Mouse (Mus musculus): ENCODE results near the gene Pbld2. TPM values are rescaled to one million over a fixed set of nuclear protein-coding genes. Genes with fewer than 3 reads are reported as not detected.

Gene Pbld2
- polyA plus RNA-seq, 1 experiment from 2014 or later, result 0.88 TPM

DNA sequence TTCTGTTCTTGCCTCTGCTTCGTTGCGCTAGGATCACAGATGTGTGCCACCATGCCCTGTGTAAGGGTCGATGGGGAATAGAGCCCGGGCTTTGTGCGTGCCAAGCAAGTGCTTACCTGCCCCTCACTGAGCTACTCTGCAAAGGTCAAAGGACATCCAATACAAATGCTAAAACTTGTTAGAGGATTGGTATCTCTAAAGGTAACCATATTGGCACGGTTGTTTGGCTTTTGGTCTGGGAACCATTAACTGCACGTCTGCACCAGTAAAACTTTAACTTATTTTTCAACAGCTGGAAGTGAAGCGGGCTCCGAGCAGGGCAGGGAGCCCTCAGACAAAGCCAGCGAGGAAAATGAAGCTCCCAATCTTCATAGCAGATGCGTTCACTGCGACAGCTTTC lies 37.2 kb downstream of the Pbld2 start:
- no peak overlapping the region for H3K27ac ChIP-seq (ENCODE audit: low read depth, low read length)
- no peak overlapping the region for H3K9ac ChIP-seq (ENCODE audit: low read length)
- no peak overlapping the region for H3K4me3 ChIP-seq (ENCODE audit: low read depth, low read length)
- H3K9me3 ChIP-seq (ENCODE audit: control insufficient read depth, low read length), result no peaks in the 10 kb centered on the region
- H3K4me1 ChIP-seq (replicated peaks; ENCODE audit: control insufficient read depth, insufficient read depth, low read length), result no peaks in the 10 kb centered on the region
- no peaks in the 10 kb centered on the region for H3K36me3 ChIP-seq (ENCODE audit: control insufficient read depth, insufficient read depth, low read length)
- ATAC-seq (replicated peaks; ENCODE audit: low FRiP score), result no peak
- H3K4me2 ChIP-seq (ENCODE audit: low read depth, low read length, severe bottlenecking), result no peak overlapping the region
- no peak for DNase-seq (ENCODE audit: low spot score)
- 78% methylated on average over 12 of the region's 12 CpGs for WGBS
- H3K27me3 ChIP-seq (ENCODE audit: control insufficient read depth, insufficient read depth, low read length), result no peaks in the 10 kb centered on the region

GRCm38 (mm10) chr10:63062696-63063095 lies 38.6 kb downstream of the Pbld2 start:
- Histone ChIP-seq H3K4me1 (replicated peaks; ENCODE audit: control insufficient read depth, insufficient read depth, low read length) (no peaks in the 10 kb centered on the region), H3K4me2 (ENCODE audit: low read depth, low read length, severe bottlenecking) (no peak overlapping the region), H3K27ac (ENCODE audit: low read depth, low read length) (no peak overlapping the region), H3K9ac (ENCODE audit: low read length) (no peak overlapping the region), H3K9me3 (ENCODE audit: control insufficient read depth, low read length) (no peaks in the 10 kb centered on the region), H3K4me3 (ENCODE audit: low read depth, low read length) (no peak overlapping the region), H3K27me3 (ENCODE audit: control insufficient read depth, insufficient read depth, low read length) (no peaks in the 10 kb centered on the region), H3K36me3 (ENCODE audit: control insufficient read depth, insufficient read depth, low read length) (no peaks in the 10 kb centered on the region)
- 95% methylated on average over 5 of the region's 5 CpGs for WGBS
- DNase-seq (ENCODE audit: low spot score) (no peak), ATAC-seq (replicated peaks; ENCODE audit: low FRiP score) (no peak)

DNA sequence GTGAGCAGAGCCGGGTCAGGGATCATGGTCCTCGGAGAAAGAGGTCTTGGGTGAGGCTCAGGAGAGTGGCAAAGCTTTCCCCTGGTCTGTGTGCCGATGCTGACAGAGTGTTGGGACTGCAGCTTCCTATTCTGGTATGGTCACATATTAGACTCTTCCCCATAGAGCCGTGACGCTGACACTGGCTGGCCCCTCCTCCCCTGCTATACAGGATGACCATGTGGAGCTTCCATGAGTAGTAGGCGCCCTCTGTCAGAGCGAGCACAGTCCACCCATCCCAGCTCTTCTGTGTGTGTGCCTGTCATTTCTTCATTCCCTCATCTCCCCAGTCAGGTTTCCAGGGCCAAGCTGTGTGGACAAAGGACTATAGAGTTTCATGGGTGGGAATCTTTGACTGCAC lies 39.2 kb downstream of the Pbld2 start:
- H3K9me3 ChIP-seq (ENCODE audit: control insufficient read depth, low read length), result no peaks in the 10 kb centered on the region
- H3K9ac ChIP-seq (ENCODE audit: low read length), result no peak overlapping the region
- H3K4me1 ChIP-seq (replicated peaks; ENCODE audit: control insufficient read depth, insufficient read depth, low read length), result no peaks in the 10 kb centered on the region
- no peak overlapping the region for H3K27ac ChIP-seq (ENCODE audit: low read depth, low read length)
- ATAC-seq (replicated peaks; ENCODE audit: low FRiP score), result no peak
- H3K27me3 ChIP-seq (ENCODE audit: control insufficient read depth, insufficient read depth, low read length), result no peaks in the 10 kb centered on the region
- no peak overlapping the region for H3K4me3 ChIP-seq (ENCODE audit: low read depth, low read length)
- H3K36me3 ChIP-seq (ENCODE audit: control insufficient read depth, insufficient read depth, low read length), result no peaks in the 10 kb centered on the region
- WGBS, result 82% methylated on average over 7 of the region's 7 CpGs
- H3K4me2 ChIP-seq (ENCODE audit: low read depth, low read length, severe bottlenecking), result no peak overlapping the region
- DNase-seq (ENCODE audit: low spot score), result no peak

DNA sequence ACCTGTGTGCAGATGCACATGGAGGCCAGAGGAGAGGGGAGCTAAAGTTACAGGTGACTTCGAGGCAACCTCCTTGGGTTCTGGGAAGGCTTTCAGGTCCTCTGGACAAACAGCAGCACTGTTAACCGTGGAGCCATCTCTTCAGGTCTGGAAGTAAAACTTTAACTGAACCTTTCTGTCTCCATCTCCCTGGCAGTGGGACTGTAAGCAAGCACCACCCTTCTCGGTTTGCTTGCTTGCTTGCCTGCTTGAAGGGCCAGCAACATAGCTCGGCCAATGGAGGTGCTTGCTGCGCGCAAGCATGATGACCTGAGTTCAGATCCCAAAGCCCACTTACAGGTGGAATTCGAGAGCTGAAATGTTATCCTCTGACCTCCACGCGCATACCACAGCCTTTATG lies 40.4 kb downstream of the Pbld2 start:
- Histone ChIP-seq H3K27me3 (ENCODE audit: control insufficient read depth, insufficient read depth, low read length) (no peaks in the 10 kb centered on the region), H3K4me2 (ENCODE audit: low read depth, low read length, severe bottlenecking) (no peak overlapping the region), H3K4me1 (replicated peaks; ENCODE audit: control insufficient read depth, insufficient read depth, low read length) (no peaks in the 10 kb centered on the region), H3K4me3 (ENCODE audit: low read depth, low read length) (no peak overlapping the region), H3K36me3 (ENCODE audit: control insufficient read depth, insufficient read depth, low read length) (no peaks in the 10 kb centered on the region), H3K9me3 (ENCODE audit: control insufficient read depth, low read length) (no peaks in the 10 kb centered on the region), H3K27ac (ENCODE audit: low read depth, low read length) (no peak overlapping the region), H3K9ac (ENCODE audit: low read length) (no peak overlapping the region)
- ATAC-seq (replicated peaks; ENCODE audit: low FRiP score) (no peak), DNase-seq (ENCODE audit: low spot score) (no peak)
- 89% methylated on average over 9 of the region's 9 CpGs for WGBS

- no peak for ATAC-seq (replicated peaks; ENCODE audit: low FRiP score)
- H3K4me3 ChIP-seq (ENCODE audit: low read depth, low read length), result no peak overlapping the region
- DNase-seq (ENCODE audit: low spot score), result no peak
- no peaks in the 10 kb centered on the region for H3K36me3 ChIP-seq (ENCODE audit: control insufficient read depth, insufficient read depth, low read length)
- no peaks in the 10 kb centered on the region for H3K9me3 ChIP-seq (ENCODE audit: control insufficient read depth, low read length)
- 56% methylated on average over 8 of the region's 8 CpGs for WGBS
- H3K4me2 ChIP-seq (ENCODE audit: low read depth, low read length, severe bottlenecking), result no peak overlapping the region
- no peaks in the 10 kb centered on the region for H3K27me3 ChIP-seq (ENCODE audit: control insufficient read depth, insufficient read depth, low read length)
- no peaks in the 10 kb centered on the region for H3K4me1 ChIP-seq (replicated peaks; ENCODE audit: control insufficient read depth, insufficient read depth, low read length)
- H3K9ac ChIP-seq (ENCODE audit: low read length), result no peak overlapping the region
- H3K27ac ChIP-seq (ENCODE audit: low read depth, low read length), result no peak overlapping the region
These were observed 41.4 kb downstream of the Pbld2 start for GRCm38 (mm10) chr10:63065561-63065960.

DNA sequence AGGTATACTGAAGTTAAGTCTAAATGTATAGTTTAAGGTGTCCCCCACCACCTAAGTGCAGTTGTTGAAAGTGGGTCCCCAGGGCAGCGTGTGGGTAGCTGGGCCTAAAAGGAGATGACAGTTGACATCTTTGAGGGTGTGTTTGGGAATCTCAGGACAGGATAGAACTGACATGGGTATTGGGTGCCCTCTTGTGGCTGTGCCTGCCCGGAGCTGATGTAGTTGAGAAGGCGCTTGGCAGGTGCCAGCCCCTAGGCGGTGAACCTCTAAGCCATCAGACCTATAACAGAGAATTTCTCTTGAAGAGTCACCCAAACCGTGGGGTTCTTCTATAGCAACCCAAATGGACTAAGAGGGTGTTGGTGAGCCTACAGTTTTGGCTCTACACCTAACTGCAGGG lies 41.9 kb downstream of the Pbld2 start:
- Histone ChIP-seq H3K27ac (ENCODE audit: low read depth, low read length) (no peak overlapping the region), H3K9ac (ENCODE audit: low read length) (no peak overlapping the region), H3K9me3 (ENCODE audit: control insufficient read depth, low read length) (no peaks in the 10 kb centered on the region), H3K4me1 (replicated peaks; ENCODE audit: control insufficient read depth, insufficient read depth, low read length) (no peaks in the 10 kb centered on the region), H3K4me3 (ENCODE audit: low read depth, low read length) (no peak overlapping the region), H3K27me3 (ENCODE audit: control insufficient read depth, insufficient read depth, low read length) (no peaks in the 10 kb centered on the region), H3K4me2 (ENCODE audit: low read depth, low read length, severe bottlenecking) (no peak overlapping the region), H3K36me3 (ENCODE audit: control insufficient read depth, insufficient read depth, low read length) (no peaks in the 10 kb centered on the region)
- 1% methylated on average over 5 of the region's 5 CpGs for WGBS
- ATAC-seq (replicated peaks; ENCODE audit: low FRiP score) (peak; percentile 79), DNase-seq (ENCODE audit: low spot score) (peak; percentile 87)

GRCm38 (mm10) chr10:63086304-63086703 lies 62.2 kb downstream of the Pbld2 start:
- 91% methylated on average over 10 of the region's 10 CpGs for WGBS
- Histone ChIP-seq H3K4me2 (ENCODE audit: low read depth, low read length, severe bottlenecking) (no peak overlapping the region), H3K36me3 (ENCODE audit: control insufficient read depth, insufficient read depth, low read length) (no peaks in the 10 kb centered on the region), H3K4me3 (ENCODE audit: low read depth, low read length) (no peak overlapping the region), H3K27me3 (ENCODE audit: control insufficient read depth, insufficient read depth, low read length) (no peaks in the 10 kb centered on the region), H3K27ac (ENCODE audit: low read depth, low read length) (no peak overlapping the region), H3K9me3 (ENCODE audit: control insufficient read depth, low read length) (no peaks in the 10 kb centered on the region), H3K9ac (ENCODE audit: low read length) (no peak overlapping the region), H3K4me1 (replicated peaks; ENCODE audit: control insufficient read depth, insufficient read depth, low read length) (peaks cover 3% of the 10 kb centered on the region; the same call in 1 of the 2 replicates)
- ATAC-seq (replicated peaks; ENCODE audit: low FRiP score), result no peak
- DNase-seq (ENCODE audit: low spot score), result no peak

- Histone ChIP-seq H3K9me3 (ENCODE audit: control insufficient read depth, low read length) (no peaks in the 10 kb centered on the region), H3K9ac (ENCODE audit: low read length) (no peak overlapping the region; the same call in none of the 2 replicates), H3K27ac (ENCODE audit: low read depth, low read length) (no peak overlapping the region), H3K4me2 (ENCODE audit: low read depth, low read length, severe bottlenecking) (peak overlapping the region; percentile 51), H3K4me1 (replicated peaks; ENCODE audit: control insufficient read depth, insufficient read depth, low read length) (peaks cover 3% of the 10 kb centered on the region; the same call in 1 of the 2 replicates), H3K4me3 (ENCODE audit: low read depth, low read length) (peak overlapping the region; percentile 18), H3K36me3 (ENCODE audit: control insufficient read depth, insufficient read depth, low read length) (no peaks in the 10 kb centered on the region), H3K27me3 (ENCODE audit: control insufficient read depth, insufficient read depth, low read length) (no peaks in the 10 kb centered on the region)
- no peak for DNase-seq (ENCODE audit: low spot score)
- WGBS, result 27% methylated on average over 8 of the region's 8 CpGs
- ATAC-seq (replicated peaks; ENCODE audit: low FRiP score), result no peak
These were observed 65.1 kb downstream of the Pbld2 start for GRCm38 (mm10) chr10:63089103-63089757.

Data from forebrain, embryonic 11.5 days (tissue).